Mouse (Mus musculus): ENCODE results near the gene Cd200r1.
"Not testable (repeated sequence)": the region's sequence is repeated elsewhere in the genome, so short reads cannot be mapped to it uniquely, and the experiment has no call there.

Cd200r1 gene

GRCm38 (mm10) chr16:44767506-44767905 is 2.0 kb downstream of the Cd200r1 start:
- no peak for DNase-seq

- DNase-seq = no peak
Measured at GRCm38 (mm10) chr16:44767967-44768366, 2.4 kb downstream of the Cd200r1 start.

- no peak for DNase-seq
Measured at GRCm38 (mm10) chr16:44772577-44772976, 7.0 kb downstream of the Cd200r1 start.

GRCm38 (mm10) chr16:44773673-44774072 is 8.1 kb downstream of the Cd200r1 start:
- no peak for DNase-seq

- no peak for DNase-seq
Measured at GRCm38 (mm10) chr16:44774201-44774600, 8.7 kb downstream of the Cd200r1 start.

GRCm38 (mm10) chr16:44778538-44779147 is 13.1 kb downstream of the Cd200r1 start:
- DNase-seq = no peak

- DNase-seq = no peak
Measured at GRCm38 (mm10) chr16:44779494-44779893, 14.0 kb downstream of the Cd200r1 start.

GRCm38 (mm10) chr16:44780751-44781150 is 15.2 kb downstream of the Cd200r1 start:
- no peak for DNase-seq

GRCm38 (mm10) chr16:44786934-44787333 is 21.4 kb downstream of the Cd200r1 start:
- DNase-seq = no peak

- DNase-seq = no peak
Measured at GRCm38 (mm10) chr16:44794416-44794815, 28.9 kb downstream of the Cd200r1 start.

- no peak for DNase-seq
Measured at GRCm38 (mm10) chr16:44805976-44806375, 40.4 kb downstream of the Cd200r1 start.

GRCm38 (mm10) chr16:44810223-44810622 is 44.7 kb downstream of the Cd200r1 start:
- not testable (repeated sequence) for DNase-seq

GRCm38 (mm10) chr16:44811544-44811943 is 46.0 kb downstream of the Cd200r1 start, which contains the start of gene Cd200r4:
Cd200r4 (plus strand) TSS chr16:44811733.
- DNase-seq = no peak

- DNase-seq = no peak
Measured at GRCm38 (mm10) chr16:44812468-44813065, 47.0 kb downstream of the Cd200r1 start.

- DNase-seq = no peak
Measured at GRCm38 (mm10) chr16:44818010-44818409, 52.5 kb downstream of the Cd200r1 start.

GRCm38 (mm10) chr16:44820545-44820944 is 55.0 kb downstream of the Cd200r1 start:
- DNase-seq = no peak

GRCm38 (mm10) chr16:44832286-44832685 is 66.8 kb downstream of the Cd200r1 start:
- DNase-seq = no peak

GRCm38 (mm10) chr16:44833189-44833588 is 67.7 kb downstream of the Cd200r1 start:
- not testable (repeated sequence) for DNase-seq

Data from cerebellum, adult 8-10 months (tissue).